Mouse (Mus musculus): ENCODE data around the gene Secisbp2. TPM values are rescaled to one million over a fixed set of nuclear protein-coding genes. Genes with fewer than 3 reads are reported as not detected.

Secisbp2 gene
- polyA plus RNA-seq, 1 experiment from 2014 or later, result 27.7 TPM

DNA sequence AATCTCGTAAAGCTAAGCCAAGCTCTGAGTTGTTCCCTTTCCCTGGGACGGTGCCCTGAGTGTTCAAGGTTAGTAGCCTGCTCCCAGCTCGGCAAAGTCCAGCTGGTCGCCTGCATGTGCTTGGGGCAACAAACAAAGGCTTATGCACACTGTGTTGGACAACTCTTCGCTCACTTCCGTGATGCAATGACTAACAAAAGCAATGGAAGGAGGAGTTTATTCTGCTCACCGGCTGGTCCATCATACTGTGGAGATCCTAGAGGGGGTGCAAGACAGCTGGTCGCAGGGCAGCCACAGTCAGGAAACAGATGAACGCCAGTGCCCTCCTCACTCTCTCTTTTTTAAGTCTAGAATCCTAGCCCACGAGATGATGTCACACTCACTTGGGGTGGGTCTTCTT lies 35.7 kb upstream of the Secisbp2 start:
- no peak overlapping the region for H3K27ac ChIP-seq (replicated peaks in 1 of 2; ENCODE audit: control insufficient read depth in 1 of 2, insufficient read depth in 1 of 2, low read depth in 2 of 2, low read length in 2 of 2)
- 60% methylated on average over 10 of the region's 10 CpGs for WGBS
- H3K36me3 ChIP-seq (ENCODE audit: control insufficient read depth, insufficient read depth, low read length), result no peaks in the 10 kb centered on the region
- no peaks in the 10 kb centered on the region for H3K27me3 ChIP-seq (ENCODE audit: control insufficient read depth, insufficient read depth, low read length)
- no peak overlapping the region for H3K4me2 ChIP-seq (ENCODE audit: low read length)
- H3K4me1 ChIP-seq (ENCODE audit: control insufficient read depth in 2 of 2, insufficient read depth in 2 of 2, low read length in 2 of 2), result peaks cover 0 to 2% of the 10 kb centered on the region in 2 experiments; a peak in 2 of 4 replicates
- no peak overlapping the region for H3K4me3 ChIP-seq (ENCODE audit: control insufficient read depth in 1 of 2, insufficient read depth in 1 of 2, low read depth in 1 of 2, low read length in 2 of 2)
- no peak overlapping the region for H3K9ac ChIP-seq (ENCODE audit: low read length)
- H3K9me3 ChIP-seq (ENCODE audit: control insufficient read depth, low read length), result no peaks in the 10 kb centered on the region
- no peak for ATAC-seq (ENCODE audit: insufficient number of reproducible peaks, insufficient read depth, low FRiP score, low read depth)

DNA sequence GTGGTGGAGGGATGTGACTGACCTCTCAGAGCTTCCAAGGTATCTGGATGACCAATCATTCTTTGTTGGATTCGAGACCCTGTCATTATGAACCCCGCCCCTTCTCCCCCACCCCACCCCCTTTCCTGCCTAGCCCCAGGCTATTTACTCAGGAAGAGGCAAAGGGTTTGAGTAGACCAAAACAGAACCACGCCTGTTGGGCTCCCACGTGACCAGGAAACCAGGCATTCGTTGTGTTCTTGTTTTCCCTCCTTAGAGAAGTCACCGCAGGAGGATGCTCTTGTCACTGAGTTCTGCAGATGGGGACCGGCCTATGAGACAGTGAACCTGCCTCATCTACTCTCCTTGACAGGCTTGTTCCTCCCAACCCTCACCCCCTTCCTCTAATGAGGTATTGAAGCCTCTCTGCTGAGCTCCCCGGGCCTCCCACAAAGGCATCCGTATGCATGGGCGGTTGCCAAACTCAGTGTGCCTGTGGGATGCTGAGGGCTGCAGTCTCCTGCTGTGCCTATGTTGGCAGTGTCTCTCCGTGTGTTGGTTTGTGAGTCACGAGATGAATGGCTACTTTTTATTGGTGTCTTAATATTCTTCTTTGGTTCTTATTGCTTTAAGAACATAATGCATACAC lies 35.0 kb upstream of the Secisbp2 start:
- no peak overlapping the region for H3K4me3 ChIP-seq (ENCODE audit: control insufficient read depth in 1 of 2, insufficient read depth in 1 of 2, low read depth in 1 of 2, low read length in 2 of 2)
- no peaks in the 10 kb centered on the region for H3K27me3 ChIP-seq (ENCODE audit: control insufficient read depth, insufficient read depth, low read length)
- H3K4me2 ChIP-seq (ENCODE audit: low read length), result no peak overlapping the region
- ATAC-seq (ENCODE audit: insufficient number of reproducible peaks, insufficient read depth, low FRiP score, low read depth), result no peak
- peaks cover 0 to 2% of the 10 kb centered on the region in 2 experiments; a peak in 1 of 4 replicates for H3K4me1 ChIP-seq (ENCODE audit: control insufficient read depth in 2 of 2, insufficient read depth in 2 of 2, low read length in 2 of 2)
- 20% methylated on average over 12 of the region's 12 CpGs for WGBS
- H3K9ac ChIP-seq (ENCODE audit: low read length), result no peak overlapping the region
- H3K27ac ChIP-seq (replicated peaks in 1 of 2; ENCODE audit: control insufficient read depth in 1 of 2, insufficient read depth in 1 of 2, low read depth in 2 of 2, low read length in 2 of 2), result no peak overlapping the region
- no peaks in the 10 kb centered on the region for H3K36me3 ChIP-seq (ENCODE audit: control insufficient read depth, insufficient read depth, low read length)
- no peaks in the 10 kb centered on the region for H3K9me3 ChIP-seq (ENCODE audit: control insufficient read depth, low read length)

DNA sequence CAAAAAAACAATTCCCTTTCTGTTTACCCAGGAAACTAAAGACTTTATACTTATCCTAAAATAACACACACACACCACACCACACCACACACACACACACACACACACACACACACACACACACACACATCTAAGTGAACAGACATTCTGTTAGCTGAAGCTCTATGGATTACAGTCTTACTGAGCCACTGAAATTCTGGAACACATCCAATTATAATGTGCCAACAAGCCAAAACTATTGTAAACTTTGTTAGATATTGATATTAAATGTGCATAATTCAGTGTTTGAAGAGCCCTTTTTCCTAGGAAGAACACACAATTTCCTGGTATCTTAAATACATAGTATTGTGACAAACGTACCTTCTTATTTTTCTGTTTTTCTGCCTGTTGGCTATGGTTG lies 34.2 kb upstream of the Secisbp2 start:
- H3K27me3 ChIP-seq (ENCODE audit: control insufficient read depth, insufficient read depth, low read length), result no peaks in the 10 kb centered on the region
- no peaks in the 10 kb centered on the region for H3K36me3 ChIP-seq (ENCODE audit: control insufficient read depth, insufficient read depth, low read length)
- peaks cover 0 to 2% of the 10 kb centered on the region in 2 experiments; a peak in 1 of 4 replicates for H3K4me1 ChIP-seq (ENCODE audit: control insufficient read depth in 2 of 2, insufficient read depth in 2 of 2, low read length in 2 of 2)
- no peak overlapping the region for H3K27ac ChIP-seq (replicated peaks in 1 of 2; ENCODE audit: control insufficient read depth in 1 of 2, insufficient read depth in 1 of 2, low read depth in 2 of 2, low read length in 2 of 2)
- no peak for ATAC-seq (ENCODE audit: insufficient number of reproducible peaks, insufficient read depth, low FRiP score, low read depth)
- H3K9ac ChIP-seq (ENCODE audit: low read length), result no peak overlapping the region
- H3K4me3 ChIP-seq (ENCODE audit: control insufficient read depth in 1 of 2, insufficient read depth in 1 of 2, low read depth in 1 of 2, low read length in 2 of 2), result no peak overlapping the region
- H3K9me3 ChIP-seq (ENCODE audit: control insufficient read depth, low read length), result no peaks in the 10 kb centered on the region
- no peak overlapping the region for H3K4me2 ChIP-seq (ENCODE audit: low read length)
- 59% methylated on average over 1 of the region's 1 CpGs for WGBS

DNA sequence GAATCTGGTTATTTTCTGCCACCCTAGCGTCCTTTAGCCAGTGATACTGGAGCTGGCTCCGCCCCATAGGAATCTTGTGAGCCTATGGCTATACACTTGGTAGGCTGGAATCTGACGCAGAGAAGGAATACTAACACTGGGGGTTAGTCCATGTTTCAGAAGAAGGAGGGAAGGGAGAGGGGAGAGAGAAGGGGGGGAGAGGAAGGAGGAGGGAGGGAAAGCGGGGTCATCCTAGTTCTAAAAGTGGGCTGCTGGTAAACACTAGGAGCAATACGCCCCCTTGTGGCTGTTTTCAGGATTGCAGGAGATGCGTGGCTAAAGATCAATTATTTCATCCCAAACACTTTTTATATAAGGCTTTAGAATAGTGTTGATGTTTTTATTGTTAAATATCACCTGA lies 33.6 kb upstream of the Secisbp2 start:
- WGBS, result 19% methylated on average over 6 of the region's 6 CpGs
- Histone ChIP-seq H3K4me2 (ENCODE audit: low read length) (peak overlapping the region; percentile 42), H3K36me3 (ENCODE audit: control insufficient read depth, insufficient read depth, low read length) (no peaks in the 10 kb centered on the region), H3K9ac (ENCODE audit: low read length) (no peak overlapping the region), H3K4me3 (ENCODE audit: control insufficient read depth in 1 of 2, insufficient read depth in 1 of 2, low read depth in 1 of 2, low read length in 2 of 2) (no peak overlapping the region), H3K9me3 (ENCODE audit: control insufficient read depth, low read length) (no peaks in the 10 kb centered on the region), H3K27ac (replicated peaks in 1 of 2; ENCODE audit: control insufficient read depth in 1 of 2, insufficient read depth in 1 of 2, low read depth in 2 of 2, low read length in 2 of 2) (no peak overlapping the region), H3K4me1 (ENCODE audit: control insufficient read depth in 2 of 2, insufficient read depth in 2 of 2, low read length in 2 of 2) (peaks cover 0 to 2% of the 10 kb centered on the region in 2 experiments; a peak in 1 of 4 replicates), H3K27me3 (ENCODE audit: control insufficient read depth, insufficient read depth, low read length) (no peaks in the 10 kb centered on the region)
- ATAC-seq (ENCODE audit: insufficient number of reproducible peaks, insufficient read depth, low FRiP score, low read depth), result no peak

DNA sequence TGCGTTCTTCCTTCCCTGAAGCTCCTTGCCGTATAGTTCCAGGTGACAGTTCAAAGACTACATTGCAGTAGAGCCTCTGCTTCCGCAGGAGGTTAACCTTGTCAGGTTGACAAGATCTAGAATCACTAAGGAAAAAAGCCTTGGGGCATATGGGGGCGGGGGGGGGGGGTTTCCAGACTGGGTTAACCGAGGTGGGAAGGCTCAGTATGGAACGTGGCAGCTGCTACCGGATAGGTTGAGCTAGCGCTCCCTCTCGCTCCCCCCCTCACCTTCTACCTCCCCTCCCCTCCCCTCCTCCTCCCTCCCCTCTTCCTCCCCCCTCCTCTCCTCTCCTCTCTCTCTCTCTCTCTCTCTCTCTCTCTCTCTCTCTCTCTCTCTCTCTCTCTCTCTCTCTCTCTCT lies 32.9 kb upstream of the Secisbp2 start:
- no peaks in the 10 kb centered on the region for H3K9me3 ChIP-seq (ENCODE audit: control insufficient read depth, low read length)
- no peak overlapping the region for H3K27ac ChIP-seq (replicated peaks in 1 of 2; ENCODE audit: control insufficient read depth in 1 of 2, insufficient read depth in 1 of 2, low read depth in 2 of 2, low read length in 2 of 2)
- no peak for ATAC-seq (ENCODE audit: insufficient number of reproducible peaks, insufficient read depth, low FRiP score, low read depth)
- WGBS, result 20% methylated on average over 8 of the region's 9 CpGs
- H3K4me1 ChIP-seq (ENCODE audit: control insufficient read depth in 2 of 2, insufficient read depth in 2 of 2, low read length in 2 of 2), result peaks cover 0 to 2% of the 10 kb centered on the region in 2 experiments; a peak in 1 of 4 replicates
- H3K9ac ChIP-seq (ENCODE audit: low read length), result no peak overlapping the region
- H3K36me3 ChIP-seq (ENCODE audit: control insufficient read depth, insufficient read depth, low read length), result no peaks in the 10 kb centered on the region
- H3K4me2 ChIP-seq (ENCODE audit: low read length), result no peak overlapping the region
- H3K27me3 ChIP-seq (ENCODE audit: control insufficient read depth, insufficient read depth, low read length), result no peaks in the 10 kb centered on the region
- H3K4me3 ChIP-seq (ENCODE audit: control insufficient read depth in 1 of 2, insufficient read depth in 1 of 2, low read depth in 1 of 2, low read length in 2 of 2), result no peak overlapping the region

DNA sequence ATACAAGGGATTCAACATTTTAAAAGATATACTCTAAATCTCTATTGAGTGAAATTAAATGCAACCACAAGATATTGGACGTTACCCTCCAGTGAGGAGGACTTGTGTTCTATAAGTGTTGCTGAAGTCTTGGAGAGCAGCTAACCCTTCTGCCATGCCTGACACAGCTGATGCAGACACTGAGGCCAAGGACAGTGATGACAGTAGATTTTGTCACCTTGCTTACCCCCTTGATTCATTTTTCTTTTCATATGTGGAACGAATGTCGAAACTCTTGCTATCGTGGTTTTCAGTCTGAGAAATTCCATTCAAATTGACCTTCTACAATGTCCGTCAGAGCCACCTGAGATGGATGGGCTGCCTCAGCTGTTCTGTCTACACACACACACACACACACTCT lies 28.9 kb upstream of the Secisbp2 start:
- Histone ChIP-seq H3K9me3 (ENCODE audit: control insufficient read depth, low read length) (no peaks in the 10 kb centered on the region), H3K9ac (ENCODE audit: low read length) (no peak overlapping the region), H3K4me1 (ENCODE audit: control insufficient read depth in 2 of 2, insufficient read depth in 2 of 2, low read length in 2 of 2) (no peaks in the 10 kb centered on the region), H3K4me2 (ENCODE audit: low read length) (no peak overlapping the region), H3K27ac (replicated peaks in 1 of 2; ENCODE audit: control insufficient read depth in 1 of 2, insufficient read depth in 1 of 2, low read depth in 2 of 2, low read length in 2 of 2) (no peak overlapping the region), H3K36me3 (ENCODE audit: control insufficient read depth, insufficient read depth, low read length) (no peaks in the 10 kb centered on the region), H3K27me3 (ENCODE audit: control insufficient read depth, insufficient read depth, low read length) (no peaks in the 10 kb centered on the region), H3K4me3 (ENCODE audit: control insufficient read depth in 1 of 2, insufficient read depth in 1 of 2, low read depth in 1 of 2, low read length in 2 of 2) (no peak overlapping the region)
- ATAC-seq (ENCODE audit: insufficient number of reproducible peaks, insufficient read depth, low FRiP score, low read depth), result no peak
- WGBS, result 71% methylated on average over 5 of the region's 5 CpGs

DNA sequence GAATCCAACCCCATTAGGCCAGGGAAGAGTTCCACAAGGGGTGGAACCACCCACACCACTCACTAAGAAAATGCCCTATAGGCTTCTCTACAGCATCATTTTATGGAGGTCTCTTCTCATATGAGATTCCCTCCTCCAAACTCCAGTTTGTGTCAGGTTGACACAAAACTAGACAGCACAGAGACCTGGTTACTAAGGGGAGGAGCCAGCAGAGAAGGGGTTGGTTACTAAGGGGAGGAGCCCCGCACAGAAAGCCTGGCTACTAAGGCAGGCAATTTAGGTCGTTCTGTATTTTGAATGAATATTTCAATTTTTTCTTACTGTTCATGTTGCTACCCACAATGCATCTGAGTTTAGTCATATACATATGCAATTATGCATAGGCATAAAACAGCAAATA lies 27.8 kb upstream of the Secisbp2 start:
- Histone ChIP-seq H3K4me1 (ENCODE audit: control insufficient read depth in 2 of 2, insufficient read depth in 2 of 2, low read length in 2 of 2) (no peaks in the 10 kb centered on the region), H3K4me3 (ENCODE audit: control insufficient read depth in 1 of 2, insufficient read depth in 1 of 2, low read depth in 1 of 2, low read length in 2 of 2) (no peak overlapping the region), H3K9ac (ENCODE audit: low read length) (no peak overlapping the region), H3K9me3 (ENCODE audit: control insufficient read depth, low read length) (no peaks in the 10 kb centered on the region), H3K4me2 (ENCODE audit: low read length) (no peak overlapping the region), H3K27ac (replicated peaks in 1 of 2; ENCODE audit: control insufficient read depth in 1 of 2, insufficient read depth in 1 of 2, low read depth in 2 of 2, low read length in 2 of 2) (no peak overlapping the region), H3K36me3 (ENCODE audit: control insufficient read depth, insufficient read depth, low read length) (no peaks in the 10 kb centered on the region), H3K27me3 (ENCODE audit: control insufficient read depth, insufficient read depth, low read length) (no peaks in the 10 kb centered on the region)
- 81% methylated on average over 2 of the region's 2 CpGs for whole genome bisulfite sequencing
- no peak for ATAC-seq (ENCODE audit: insufficient number of reproducible peaks, insufficient read depth, low FRiP score, low read depth)

DNA sequence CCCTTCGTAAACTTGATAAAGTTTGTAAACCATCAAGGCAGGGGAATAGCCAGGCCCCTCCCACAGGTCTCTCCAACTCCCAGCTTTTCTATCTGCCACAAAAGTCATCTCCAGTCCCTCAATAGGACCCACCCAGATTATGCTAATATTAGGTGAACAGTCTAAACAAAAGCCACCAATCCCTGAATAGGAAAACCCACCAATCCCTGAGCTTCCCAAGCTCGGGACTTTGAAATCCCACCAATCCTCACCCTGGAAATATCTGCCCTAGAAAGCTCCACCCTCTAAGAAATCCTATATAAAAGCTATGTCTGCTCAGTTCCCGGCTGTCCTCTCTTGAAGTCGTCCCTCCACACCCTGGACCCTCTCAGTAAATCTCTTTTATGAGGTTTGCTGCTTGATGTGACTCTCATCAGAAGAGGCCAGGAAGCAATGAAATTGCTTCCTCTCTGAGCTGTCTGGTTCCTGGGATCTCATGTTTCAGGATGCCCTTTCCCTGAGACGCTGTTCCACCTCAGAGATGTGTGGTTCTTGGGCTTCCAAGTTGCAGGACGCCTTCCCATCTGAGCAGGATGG lies 23.1 kb upstream of the Secisbp2 start:
- Histone ChIP-seq H3K27ac (replicated peaks in 1 of 2; ENCODE audit: control insufficient read depth in 1 of 2, insufficient read depth in 1 of 2, low read depth in 2 of 2, low read length in 2 of 2) (no peak overlapping the region), H3K4me3 (ENCODE audit: control insufficient read depth in 1 of 2, insufficient read depth in 1 of 2, low read depth in 1 of 2, low read length in 2 of 2) (no peak overlapping the region), H3K9ac (ENCODE audit: low read length) (no peak overlapping the region), H3K9me3 (ENCODE audit: control insufficient read depth, low read length) (no peaks in the 10 kb centered on the region), H3K4me1 (ENCODE audit: control insufficient read depth in 2 of 2, insufficient read depth in 2 of 2, low read length in 2 of 2) (no peaks in the 10 kb centered on the region), H3K27me3 (ENCODE audit: control insufficient read depth, insufficient read depth, low read length) (no peaks in the 10 kb centered on the region), H3K4me2 (ENCODE audit: low read length) (no peak overlapping the region), H3K36me3 (ENCODE audit: control insufficient read depth, insufficient read depth, low read length) (no peaks in the 10 kb centered on the region)
- 72% methylated on average over 6 of the region's 6 CpGs for WGBS
- no peak for ATAC-seq (ENCODE audit: insufficient number of reproducible peaks, insufficient read depth, low FRiP score, low read depth)

Measured in heart, embryonic 14.5 days (tissue).